Mouse (Mus musculus): ENCODE measurements around the gene Olfr629. TPM values are rescaled to one million over a fixed set of nuclear protein-coding genes. Genes with fewer than 3 reads are reported as not detected.
"Not testable (repeated sequence)": the region's sequence is repeated elsewhere in the genome, so short reads cannot be mapped to it uniquely, and the experiment has no call there.

Olfr629 gene
- not detected in 2 replicates for polyA plus RNA-seq (2015; fragmentation: Nextera tagmentation; extraction: Ambion mirVana)

DNA sequence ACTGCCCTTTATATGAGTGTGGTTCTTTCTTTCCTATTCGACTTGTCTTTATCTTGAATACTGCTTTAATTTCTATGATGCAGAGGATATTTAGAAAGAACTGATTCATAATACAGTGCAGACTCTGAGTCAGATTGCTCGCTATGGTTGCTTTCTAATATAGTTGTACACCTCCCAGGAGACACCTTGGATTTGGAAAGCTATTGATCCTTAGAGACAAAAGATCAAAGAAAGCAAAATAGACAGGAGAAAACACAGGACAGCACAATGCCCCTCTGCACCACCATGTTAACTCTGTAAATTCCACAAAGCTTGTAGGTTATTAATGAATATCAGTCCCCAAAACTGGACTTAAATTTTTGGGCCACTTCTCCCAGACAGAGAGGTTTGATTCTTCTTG, at the start of gene Olfr629:
Gene Olfr629, minus strand, starts transcription at position 101 of the 400 bp plus-strand sequence.
- no peaks in the 10 kb centered on the region for H3K4me1 ChIP-seq (replicated peaks)
- no peak within 1 kb of the TSS for H3K4me3 ChIP-seq (replicated peaks)
- H3K9me3 ChIP-seq: no peaks in the 10 kb centered on the region; the same call in 1 of the 2 replicates
- no peak within 1 kb of the TSS for H3K4me2 ChIP-seq (replicated peaks)
- no peak within 1 kb of the TSS for H3K9ac ChIP-seq
- H3K36me3 ChIP-seq: no peaks in the 10 kb centered on the region
- no peaks in the 10 kb centered on the region for H3K27me3 ChIP-seq (replicated peaks)
- 88% methylated on average over 2 of the region's 2 CpGs for WGBS
- no peak within 1 kb of the TSS for H3K27ac ChIP-seq
- ATAC-seq: no peak

- Histone ChIP-seq H3K27ac (no peak overlapping the region), H3K36me3 (no peaks in the 10 kb centered on the region), H3K4me2 (replicated peaks) (no peak overlapping the region), H3K9me3 (no peaks in the 10 kb centered on the region), H3K4me3 (replicated peaks) (no peak overlapping the region), H3K27me3 (replicated peaks) (no peaks in the 10 kb centered on the region), H3K9ac (no peak overlapping the region), H3K4me1 (replicated peaks) (no peaks in the 10 kb centered on the region)
- WGBS: 23% methylated on average over 4 of the region's 4 CpGs
- ATAC-seq: no peak
These were observed 48.1 kb upstream of the Olfr629 start for GRCm38 (mm10) chr7:103792669-103793388.

DNA sequence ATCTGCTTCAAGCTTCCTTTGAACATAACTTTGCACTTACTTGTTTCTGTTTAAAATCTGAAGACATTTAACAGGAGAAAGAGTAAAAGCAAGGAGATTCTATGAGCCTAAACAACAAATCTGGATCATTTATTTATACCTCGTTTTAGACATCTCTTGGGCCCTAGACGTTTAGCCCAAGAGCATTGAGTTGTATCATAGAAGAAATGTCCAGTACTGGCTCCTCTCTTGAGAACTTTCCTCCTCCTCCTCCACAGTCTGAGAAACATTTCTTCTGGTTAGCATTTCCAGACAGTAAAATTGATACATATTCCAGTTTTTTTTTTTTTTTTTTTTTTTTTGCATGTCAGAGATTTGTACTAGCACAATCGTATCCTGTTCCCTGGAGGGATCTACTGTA, 47.0 kb upstream of the Olfr629 start, which contains the start of gene Olfr67:
Gene Olfr67, minus strand, starts transcription at position 101 of the 400 bp plus-strand sequence.
- 74% methylated on average over 3 of the region's 3 CpGs for WGBS
- H3K27me3 ChIP-seq (replicated peaks): no peaks in the 10 kb centered on the region
- H3K36me3 ChIP-seq: no peaks in the 10 kb centered on the region
- H3K9ac ChIP-seq: no peak within 1 kb of the TSS
- no peak within 1 kb of the TSS for H3K27ac ChIP-seq
- no peaks in the 10 kb centered on the region for H3K9me3 ChIP-seq
- H3K4me2 ChIP-seq (replicated peaks): no peak within 1 kb of the TSS
- no peak for ATAC-seq
- H3K4me3 ChIP-seq (replicated peaks): no peak within 1 kb of the TSS
- no peaks in the 10 kb centered on the region for H3K4me1 ChIP-seq (replicated peaks)

- no peak within 1 kb of the TSS for H3K4me3 ChIP-seq (replicated peaks)
- no peaks in the 10 kb centered on the region for H3K27me3 ChIP-seq (replicated peaks)
- no peak for ATAC-seq
- H3K36me3 ChIP-seq: no peaks in the 10 kb centered on the region
- no peak within 1 kb of the TSS for H3K9ac ChIP-seq
- H3K27ac ChIP-seq: no peak within 1 kb of the TSS
- no peaks in the 10 kb centered on the region for H3K9me3 ChIP-seq
- 74% methylated on average over 3 of the region's 3 CpGs for WGBS
- H3K4me2 ChIP-seq (replicated peaks): no peak within 1 kb of the TSS
- no peaks in the 10 kb centered on the region for H3K4me1 ChIP-seq (replicated peaks)
These were observed 34.9 kb upstream of the Olfr629 start, which contains the start of gene Olfr68 for GRCm38 (mm10) chr7:103779598-103779997. TSS of gene Olfr68 (minus strand) at chr7:103779698.

- H3K4me1 ChIP-seq (replicated peaks); H3K4me2 ChIP-seq (replicated peaks); H3K9me3 ChIP-seq; H3K27ac ChIP-seq; H3K9ac ChIP-seq; H3K4me3 ChIP-seq (replicated peaks); H3K36me3 ChIP-seq; ATAC-seq; H3K27me3 ChIP-seq (replicated peaks): not testable (repeated sequence)
- WGBS: 90% methylated on average over 4 of the region's 4 CpGs
These were observed 32.9 kb upstream of the Olfr629 start for GRCm38 (mm10) chr7:103777652-103778051.

DNA sequence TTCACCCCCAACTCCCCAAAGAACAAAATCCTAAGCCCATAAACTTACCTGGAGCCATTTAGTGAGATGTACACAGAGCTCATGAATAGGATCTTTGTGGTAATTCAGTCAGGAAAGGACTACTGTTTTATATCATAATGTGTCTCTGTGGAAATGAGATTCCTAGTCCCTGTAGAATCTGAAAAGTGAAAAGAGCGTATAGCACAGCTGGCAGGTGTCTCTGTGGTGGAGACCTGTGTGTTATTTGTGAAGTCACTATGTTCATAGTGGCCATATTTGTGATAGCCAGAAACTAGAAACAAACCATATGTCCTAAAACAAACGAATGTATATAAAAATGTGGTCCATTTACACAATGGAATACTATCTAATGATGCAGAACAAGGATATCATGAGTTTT, 26.8 kb upstream of the Olfr629 start, which contains the start of gene Olfr69:
Gene Olfr69, minus strand, starts transcription at position 101 of the 400 bp plus-strand sequence.
- Histone ChIP-seq H3K4me3 (replicated peaks) (no peak within 1 kb of the TSS), H3K36me3 (no peaks in the 10 kb centered on the region), H3K9me3 (no peaks in the 10 kb centered on the region), H3K27ac (no peak within 1 kb of the TSS), H3K27me3 (replicated peaks) (no peaks in the 10 kb centered on the region), H3K9ac (no peak within 1 kb of the TSS), H3K4me2 (replicated peaks) (no peak within 1 kb of the TSS), H3K4me1 (replicated peaks) (no peaks in the 10 kb centered on the region)
- WGBS: 69% methylated on average over 2 of the region's 2 CpGs
- no peak for ATAC-seq

DNA sequence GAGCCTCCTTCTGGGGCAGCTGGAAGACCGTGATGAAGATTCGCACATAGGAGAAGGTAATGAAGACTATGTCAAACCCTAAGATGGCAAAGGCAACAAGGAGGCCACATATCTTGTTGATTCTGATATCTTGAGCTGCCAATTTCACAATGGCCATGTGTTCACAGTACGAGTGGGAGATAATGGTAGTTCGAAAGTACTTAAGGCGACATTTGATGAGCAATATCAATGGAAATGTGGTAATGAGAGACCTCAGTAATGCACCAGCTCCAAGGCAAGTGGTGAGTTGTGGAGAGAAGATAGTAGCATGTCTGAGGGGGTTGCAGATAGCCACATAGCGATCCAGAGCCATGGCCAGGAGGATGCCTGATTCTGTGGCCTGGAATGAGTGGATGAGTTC, 22.9 kb upstream of the Olfr629 start:
- H3K4me3 ChIP-seq (replicated peaks); H3K9ac ChIP-seq; H3K36me3 ChIP-seq; H3K9me3 ChIP-seq; H3K27me3 ChIP-seq (replicated peaks); H3K4me2 ChIP-seq (replicated peaks); H3K27ac ChIP-seq; ATAC-seq; H3K4me1 ChIP-seq (replicated peaks): not testable (repeated sequence)
- WGBS: 88% methylated on average over 6 of the region's 6 CpGs

- H3K9ac ChIP-seq; H3K27me3 ChIP-seq (replicated peaks); H3K36me3 ChIP-seq; H3K27ac ChIP-seq; H3K4me1 ChIP-seq (replicated peaks); ATAC-seq; H3K9me3 ChIP-seq; H3K4me2 ChIP-seq (replicated peaks); H3K4me3 ChIP-seq (replicated peaks): not testable (repeated sequence)
- WGBS: 86% methylated on average over 6 of the region's 6 CpGs
These were observed 17.5 kb upstream of the Olfr629 start for GRCm38 (mm10) chr7:103762212-103762611.

DNA sequence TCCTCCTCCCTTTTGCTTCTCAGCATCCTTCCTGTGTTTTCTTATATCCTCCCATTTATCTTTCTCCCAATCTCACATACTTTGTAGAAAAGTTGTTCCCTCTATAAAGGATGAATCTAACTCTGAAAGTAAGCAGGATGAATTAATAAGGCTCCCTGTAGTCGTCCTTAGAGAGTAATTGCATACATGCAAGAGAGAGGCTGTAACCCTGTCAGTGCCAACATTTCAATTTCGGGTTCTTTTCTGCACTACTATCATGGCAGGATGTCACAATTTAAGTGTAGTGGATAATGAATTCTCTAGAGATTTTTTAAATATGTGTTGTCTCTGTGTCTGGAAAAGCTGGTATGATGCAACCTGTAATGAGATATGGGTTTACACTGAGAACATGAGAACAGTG, 12.5 kb upstream of the Olfr629 start, which contains the start of gene Olfr630:
Gene Olfr630, minus strand, starts transcription at position 101 of the 400 bp plus-strand sequence.
- no peaks in the 10 kb centered on the region for H3K27me3 ChIP-seq (replicated peaks)
- no peak within 1 kb of the TSS for H3K27ac ChIP-seq
- ATAC-seq: no peak
- no peak within 1 kb of the TSS for H3K4me3 ChIP-seq (replicated peaks)
- no peaks in the 10 kb centered on the region for H3K36me3 ChIP-seq
- no peaks in the 10 kb centered on the region for H3K4me1 ChIP-seq (replicated peaks)
- no peaks in the 10 kb centered on the region for H3K9me3 ChIP-seq
- 47% methylated on average over 2 of the region's 2 CpGs for WGBS
- H3K4me2 ChIP-seq (replicated peaks): no peak within 1 kb of the TSS
- no peak within 1 kb of the TSS for H3K9ac ChIP-seq

GRCm38 (mm10) chr7:103730074-103730473, 14.7 kb downstream of the Olfr629 start, which contains the start of gene Olfr628:
TSS of gene Olfr628 (plus strand) at chr7:103730374.
- H3K4me2 ChIP-seq (replicated peaks): no peak within 1 kb of the TSS
- no peak within 1 kb of the TSS for H3K4me3 ChIP-seq (replicated peaks)
- no peak within 1 kb of the TSS for H3K27ac ChIP-seq
- no peaks in the 10 kb centered on the region for H3K27me3 ChIP-seq (replicated peaks)
- no peaks in the 10 kb centered on the region for H3K9me3 ChIP-seq
- H3K36me3 ChIP-seq: no peaks in the 10 kb centered on the region
- no peak for ATAC-seq
- no peaks in the 10 kb centered on the region for H3K4me1 ChIP-seq (replicated peaks)
- WGBS: 82% methylated on average over 1 of the region's 1 CpGs
- no peak within 1 kb of the TSS for H3K9ac ChIP-seq

DNA sequence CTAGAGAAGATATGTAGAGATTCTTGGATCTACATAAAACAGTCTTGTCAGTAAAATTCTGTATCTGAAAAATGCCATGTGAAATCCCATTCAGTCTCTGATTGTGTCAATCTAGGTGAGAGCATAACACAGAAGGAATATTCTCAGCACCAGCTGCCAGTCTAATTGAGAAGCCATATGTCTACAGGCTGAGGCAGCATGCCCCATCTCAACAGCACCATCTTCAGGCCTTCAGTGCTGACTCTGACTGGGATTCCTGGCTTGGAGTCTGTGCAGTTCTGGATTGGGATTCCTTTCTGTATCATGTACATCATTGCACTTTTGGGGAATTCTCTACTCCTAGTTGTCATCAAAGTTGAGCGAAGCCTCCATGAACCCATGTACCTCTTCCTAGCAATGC, 28.3 kb downstream of the Olfr629 start:
- WGBS: 97% methylated on average over 1 of the region's 1 CpGs
- not testable (repeated sequence) for H3K4me2 ChIP-seq (replicated peaks); H3K9ac ChIP-seq; H3K27ac ChIP-seq; H3K4me3 ChIP-seq (replicated peaks); H3K36me3 ChIP-seq; H3K9me3 ChIP-seq; ATAC-seq; H3K4me1 ChIP-seq (replicated peaks); H3K27me3 ChIP-seq (replicated peaks)

GRCm38 (mm10) chr7:103714371-103714770, 30.4 kb downstream of the Olfr629 start, which contains the start of gene Olfr243:
TSS of gene Olfr243 (plus strand) at chr7:103714671.
- H3K9me3 ChIP-seq: no peaks in the 10 kb centered on the region
- H3K27ac ChIP-seq: no peak within 1 kb of the TSS
- no peaks in the 10 kb centered on the region for H3K27me3 ChIP-seq (replicated peaks)
- no peaks in the 10 kb centered on the region for H3K36me3 ChIP-seq
- ATAC-seq: no peak
- H3K4me1 ChIP-seq (replicated peaks): no peaks in the 10 kb centered on the region
- H3K4me3 ChIP-seq (replicated peaks): no peak within 1 kb of the TSS
- H3K9ac ChIP-seq: no peak within 1 kb of the TSS
- no peak within 1 kb of the TSS for H3K4me2 ChIP-seq (replicated peaks)

- no peaks in the 10 kb centered on the region for H3K9me3 ChIP-seq
- no peak for ATAC-seq
- no peaks in the 10 kb centered on the region for H3K36me3 ChIP-seq
- no peaks in the 10 kb centered on the region for H3K4me1 ChIP-seq (replicated peaks)
- WGBS: 36% methylated on average over 2 of the region's 2 CpGs
- no peak overlapping the region for H3K4me3 ChIP-seq (replicated peaks)
- H3K4me2 ChIP-seq (replicated peaks): no peak overlapping the region
- no peak overlapping the region for H3K27ac ChIP-seq
- no peaks in the 10 kb centered on the region for H3K27me3 ChIP-seq (replicated peaks)
- H3K9ac ChIP-seq: no peak overlapping the region
These were observed 32.7 kb downstream of the Olfr629 start for GRCm38 (mm10) chr7:103712024-103712423.
